Mouse (Mus musculus) CD4-positive helper T cell, adult 2 months (primary cell): ENCODE measurements around the gene Adam4.
"Not testable (repeated sequence)": the region's sequence is repeated elsewhere in the genome, so short reads cannot be mapped to it uniquely, and the experiment has no call there.

Source experiments
- DNase-seq: peaks from one replicate; pipeline ENCODE4 v3.0.0-alpha.2; 2012; ENCODE audit warnings: low read depth, missing footprints, low spot score

Adam4 gene

GRCm38 (mm10) chr12:81421846-81422245 lies at the start of gene Adam4:
TSS of gene Adam4 (minus strand) at chr12:81421946.
- DNase-seq: no peak

- DNase-seq: not testable (repeated sequence)
Measured at GRCm38 (mm10) chr12:81459051-81459450, 37.3 kb upstream of the Adam4 start.

- DNase-seq: not testable (repeated sequence)
Measured at GRCm38 (mm10) chr12:81438985-81439384, 17.2 kb upstream of the Adam4 start.

- DNase-seq: not testable (repeated sequence)
Measured at GRCm38 (mm10) chr12:81434778-81435177, 13.0 kb upstream of the Adam4 start.

- no peak for DNase-seq
Measured at GRCm38 (mm10) chr12:81413211-81413610, 8.5 kb downstream of the Adam4 start.

GRCm38 (mm10) chr12:81408966-81409365 lies 12.8 kb downstream of the Adam4 start:
- DNase-seq: no peak

- DNase-seq: peak; percentile 24
Measured at GRCm38 (mm10) chr12:81402187-81402586, 19.6 kb downstream of the Adam4 start.

GRCm38 (mm10) chr12:81379364-81379763 lies 42.4 kb downstream of the Adam4 start, which contains the start of gene Gm4787:
TSS of gene Gm4787 (minus strand) at chr12:81379464.
- not testable (repeated sequence) for DNase-seq
